Mouse (Mus musculus) midbrain, embryonic 12.5 days (tissue): ENCODE measurements around the gene Prune2. TPM values are rescaled to one million over a fixed set of nuclear protein-coding genes. Genes with fewer than 3 reads are reported as not detected.

Experiments used
- ATAC-seq: fragments of 200-750 bp; cut with Nextera tagmentation; 2 replicates; pipeline ENCODE4 v1.8.0; 2017; ENCODE audit warnings: low read depth, moderate TSS enrichment, moderate library complexity; ENCODE audit not compliant: low FRiP score
- H3K27ac ChIP-seq: fragments of 300-500 bp; sonication (generic); replicated peaks from 2 replicates; pipeline ENCODE4 v1.5.1; 2016; ENCODE audit warnings: mild to moderate bottlenecking
- H3K27me3 ChIP-seq: fragments of 300-500 bp; sonication (generic); 2 replicates; pipeline ENCODE4 v1.6.1; 2016; ENCODE audit warnings: mild to moderate bottlenecking
- H3K36me3 ChIP-seq: fragments of 300-500 bp; sonication (generic); 2 replicates; pipeline ENCODE4 v1.6.1; 2016
- H3K4me1 ChIP-seq: fragments of 300-500 bp; sonication (generic); 2 replicates; pipeline ENCODE4 v1.6.1; 2016
- H3K4me2 ChIP-seq: fragments of 300-500 bp; sonication (generic); replicated peaks from 2 replicates; pipeline ENCODE4 v1.6.1; 2016; ENCODE audit warnings: mild to moderate bottlenecking, moderate library complexity
- H3K4me3 ChIP-seq: fragments of 300-500 bp; sonication (generic); 2 replicates; pipeline ENCODE4 v1.5.1; 2016; ENCODE audit warnings: mild to moderate bottlenecking
- H3K9ac ChIP-seq: fragments of 300-500 bp; sonication (generic); replicated peaks from 2 replicates; pipeline ENCODE4 v1.6.1; 2016; ENCODE audit warnings: mild to moderate bottlenecking, moderate library complexity
- H3K9me3 ChIP-seq: fragments of 300-500 bp; sonication (generic); 2 replicates; pipeline ENCODE4 v1.6.1; 2016; ENCODE audit warnings: mild to moderate bottlenecking
- WGBS: fragments of 180-500 bp; shearing (Covaris S2); methylation state at CpG from one replicate; pipeline ENCODE4 v1.1.7; 2016; 5-methylcytosine and 5-hydroxymethylcytosine counted together
- polyA plus RNA-seq: library from polyadenylated mRNA; unstranded; fragments of >200 nt; fragmentation: Nextera tagmentation; extraction: Ambion mirVana; gene quantifications from 2 replicates; pipeline ENCODE4 v1.2.1, GENCODE M21; 2016

The Prune2 gene
- polyA plus RNA-seq, 1 experiment from 2014 or later: 2.3 TPM

- Histone ChIP-seq H3K9ac (no peak overlapping the region), H3K4me2 (0 out of 2 replicates have a peak overlapping the region, but pooled peaks have one; percentile 63), H3K4me1 (no peaks in the 10 kb centered on the region), H3K27me3 (0 out of 2 replicates have a peak, but pooled peaks cover 2% of the 10 kb centered on the region), H3K27ac (no peak overlapping the region), H3K9me3 (no peaks in the 10 kb centered on the region), H3K4me3 (no peak overlapping the region), H3K36me3 (no peaks in the 10 kb centered on the region)
- 32% methylated on average over 1 of the region's 2 CpGs for WGBS
- ATAC-seq: no peak
Observed at GRCm38 (mm10) chr19:17137656-17138055, 181.7 kb downstream of the Prune2 start.

- H3K36me3 ChIP-seq: no peaks in the 10 kb centered on the region
- H3K27me3 ChIP-seq: 0 out of 2 replicates have a peak, but pooled peaks cover 2% of the 10 kb centered on the region
- no peak overlapping the region for H3K4me2 ChIP-seq
- H3K9ac ChIP-seq: no peak overlapping the region
- ATAC-seq: no peak
- 22% methylated on average over 10 of the region's 10 CpGs for WGBS
- no peaks in the 10 kb centered on the region for H3K9me3 ChIP-seq
- no peaks in the 10 kb centered on the region for H3K4me1 ChIP-seq
- H3K27ac ChIP-seq: no peak overlapping the region
- H3K4me3 ChIP-seq: no peak overlapping the region
Observed at GRCm38 (mm10) chr19:17138144-17138915, 182.4 kb downstream of the Prune2 start.

- ATAC-seq: no peak
- H3K9ac ChIP-seq: no peak overlapping the region
- WGBS: 88% methylated on average over 12 of the region's 12 CpGs
- H3K27ac ChIP-seq: no peak overlapping the region
- 0 out of 2 replicates have a peak, but pooled peaks cover 2% of the 10 kb centered on the region for H3K27me3 ChIP-seq
- H3K36me3 ChIP-seq: no peaks in the 10 kb centered on the region
- no peak overlapping the region for H3K4me2 ChIP-seq
- H3K4me3 ChIP-seq: no peak overlapping the region
- H3K9me3 ChIP-seq: no peaks in the 10 kb centered on the region
- no peaks in the 10 kb centered on the region for H3K4me1 ChIP-seq
Observed at GRCm38 (mm10) chr19:17140016-17140914, 184.3 kb downstream of the Prune2 start.

GRCm38 (mm10) chr19:17143245-17143644 is 187.3 kb downstream of the Prune2 start:
- Histone ChIP-seq H3K4me2 (no peak overlapping the region), H3K4me1 (no peaks in the 10 kb centered on the region), H3K27ac (no peak overlapping the region), H3K27me3 (no peaks in the 10 kb centered on the region), H3K36me3 (no peaks in the 10 kb centered on the region), H3K9me3 (no peaks in the 10 kb centered on the region), H3K4me3 (no peak overlapping the region), H3K9ac (no peak overlapping the region)
- no peak for ATAC-seq
- WGBS: 96% methylated on average over 2 of the region's 2 CpGs

GRCm38 (mm10) chr19:17144205-17144604 is 188.3 kb downstream of the Prune2 start:
- no peak overlapping the region for H3K4me3 ChIP-seq
- H3K27me3 ChIP-seq: no peaks in the 10 kb centered on the region
- no peaks in the 10 kb centered on the region for H3K9me3 ChIP-seq
- no peaks in the 10 kb centered on the region for H3K4me1 ChIP-seq
- 88% methylated on average over 6 of the region's 6 CpGs for WGBS
- no peak overlapping the region for H3K27ac ChIP-seq
- H3K36me3 ChIP-seq: no peaks in the 10 kb centered on the region
- no peak overlapping the region for H3K9ac ChIP-seq
- no peak overlapping the region for H3K4me2 ChIP-seq
- no peak for ATAC-seq

- ATAC-seq: no peak
- H3K9me3 ChIP-seq: no peaks in the 10 kb centered on the region
- WGBS: 91% methylated on average over 7 of the region's 7 CpGs
Observed at GRCm38 (mm10) chr19:17150064-17150463, 194.1 kb downstream of the Prune2 start.

GRCm38 (mm10) chr19:17151781-17152180 is 195.9 kb downstream of the Prune2 start:
- H3K27me3 ChIP-seq: no peaks in the 10 kb centered on the region
- H3K9ac ChIP-seq: no peak overlapping the region
- 86% methylated on average over 6 of the region's 6 CpGs for WGBS
- no peaks in the 10 kb centered on the region for H3K36me3 ChIP-seq
- H3K27ac ChIP-seq: no peak overlapping the region
- no peaks in the 10 kb centered on the region for H3K4me1 ChIP-seq
- ATAC-seq: no peak
- no peaks in the 10 kb centered on the region for H3K9me3 ChIP-seq
- no peak overlapping the region for H3K4me3 ChIP-seq
- no peak overlapping the region for H3K4me2 ChIP-seq

More at GRCm38 (mm10) chr19:17150064-17150463, 194.1 kb downstream of the Prune2 start:
- no peaks in the 10 kb centered on the region for H3K4me1 ChIP-seq
- H3K9ac ChIP-seq: no peak overlapping the region
- H3K27me3 ChIP-seq: no peaks in the 10 kb centered on the region
- no peaks in the 10 kb centered on the region for H3K36me3 ChIP-seq
- H3K4me3 ChIP-seq: no peak overlapping the region
- no peak overlapping the region for H3K27ac ChIP-seq
- no peak overlapping the region for H3K4me2 ChIP-seq

- Histone ChIP-seq H3K4me3 (no peak overlapping the region), H3K4me1 (no peaks in the 10 kb centered on the region), H3K27ac (no peak overlapping the region), H3K4me2 (no peak overlapping the region), H3K9ac (no peak overlapping the region), H3K27me3 (no peaks in the 10 kb centered on the region), H3K36me3 (no peaks in the 10 kb centered on the region), H3K9me3 (no peaks in the 10 kb centered on the region)
- no peak for ATAC-seq
- WGBS: 87% methylated on average over 7 of the region's 7 CpGs
Observed at GRCm38 (mm10) chr19:17152461-17152860, 196.5 kb downstream of the Prune2 start.

- Histone ChIP-seq H3K4me1 (no peaks in the 10 kb centered on the region), H3K4me3 (no peak overlapping the region), H3K9me3 (no peaks in the 10 kb centered on the region), H3K36me3 (no peaks in the 10 kb centered on the region), H3K9ac (no peak overlapping the region), H3K4me2 (no peak overlapping the region), H3K27ac (no peak overlapping the region), H3K27me3 (no peaks in the 10 kb centered on the region)
- 85% methylated on average over 11 of the region's 11 CpGs for WGBS
- no peak for ATAC-seq
Observed at GRCm38 (mm10) chr19:17153911-17154639, 198.2 kb downstream of the Prune2 start.

- ATAC-seq: no peak
- Histone ChIP-seq H3K27ac (no peak overlapping the region), H3K4me1 (no peaks in the 10 kb centered on the region), H3K4me3 (no peak overlapping the region), H3K9me3 (no peaks in the 10 kb centered on the region), H3K36me3 (no peaks in the 10 kb centered on the region), H3K27me3 (no peaks in the 10 kb centered on the region), H3K4me2 (no peak overlapping the region), H3K9ac (no peak overlapping the region)
- 92% methylated on average over 2 of the region's 2 CpGs for WGBS
Observed at GRCm38 (mm10) chr19:17155216-17155615, 199.3 kb downstream of the Prune2 start.

- Histone ChIP-seq H3K27ac (no peak overlapping the region), H3K9ac (no peak overlapping the region), H3K36me3 (no peaks in the 10 kb centered on the region), H3K4me1 (no peaks in the 10 kb centered on the region), H3K27me3 (no peaks in the 10 kb centered on the region), H3K4me3 (no peak overlapping the region), H3K9me3 (no peaks in the 10 kb centered on the region), H3K4me2 (no peak overlapping the region)
- ATAC-seq: no peak
- WGBS: 82% methylated on average over 2 of the region's 2 CpGs
Observed at GRCm38 (mm10) chr19:17159676-17160075, 203.8 kb downstream of the Prune2 start.
